In the genomic region with DNA sequence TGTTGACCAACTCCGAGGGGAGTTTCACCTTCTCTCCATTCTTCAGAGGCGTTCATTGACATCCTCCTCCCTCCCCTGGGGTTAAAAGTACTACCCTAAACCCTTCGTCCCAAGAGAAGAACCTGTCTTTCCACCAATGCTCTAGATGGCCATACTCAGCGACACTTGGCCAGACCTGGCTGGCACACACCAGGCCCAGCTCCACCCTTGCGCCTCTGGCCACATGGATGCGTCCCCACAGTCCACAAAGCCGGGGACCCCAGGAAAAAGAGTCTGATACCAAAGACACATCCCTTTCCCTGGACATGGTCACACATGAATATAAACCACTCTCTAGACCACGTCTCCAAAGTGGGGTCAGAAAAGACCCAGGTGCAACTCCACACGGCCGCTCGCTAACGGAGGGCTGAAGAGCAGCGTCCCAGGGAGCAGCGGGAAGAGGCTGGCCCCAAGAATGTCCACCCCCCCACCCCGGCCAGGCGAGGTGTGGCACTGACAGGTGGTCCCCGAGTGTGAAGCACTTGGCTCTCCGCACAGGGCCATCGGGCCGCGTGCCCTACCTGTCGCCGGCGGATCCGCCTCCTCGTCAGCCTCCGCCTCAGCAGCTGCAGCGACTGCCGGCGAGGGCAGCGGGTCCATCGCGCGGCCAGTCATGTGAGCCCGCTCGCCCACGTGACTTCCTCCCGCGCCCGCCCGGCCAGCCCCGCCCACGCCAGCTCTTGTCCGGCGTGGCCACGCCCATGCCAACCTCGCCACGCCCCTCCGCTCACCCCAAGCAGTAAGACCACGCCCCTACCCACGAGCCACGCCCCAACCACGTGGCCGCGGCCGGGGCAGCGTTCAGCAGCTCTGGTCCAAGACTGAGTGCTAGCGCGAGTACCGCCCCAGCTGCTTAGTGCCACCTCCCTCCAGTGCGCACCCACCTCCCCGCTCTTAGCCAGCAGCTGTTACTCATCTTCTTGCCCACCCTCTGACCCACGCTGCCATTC, we compare ENCODE assay signal across 2 mouse cellular contexts.
A peak's percentile ranks its signal among the peaks of the same experiment; 100 is the strongest.
TF ChIP-seq lines count a peak whose summit lies in the region.

TSS of gene Snx8 (minus strand) at position 675 of the 989 bp plus-strand sequence.

TF ChIP-seq in C2C12, 6 proteins besides CTCF, POLR2A, EP300 and RAD21 (continued from another document):
- TF ChIP-seq FOSL1 (IDR thresholded peaks at IDR 0.05; ENCODE audit: insufficient read depth, low read length, poor library complexity, severe bottlenecking) (no peak), USF1 (IDR thresholded peaks at IDR 0.05; ENCODE audit: low read depth) (peak; percentile 81)
TF ChIP-seq in C2C12: peak in this region for 3.

TF ChIP-seq in myocyte, 11 proteins besides CTCF, POLR2A, EP300 and RAD21 (continued from another document):
- TF ChIP-seq MYOD1 (IDR thresholded peaks at IDR 0.05; ENCODE audit: control insufficient read depth in 1 of 3, insufficient read length in 2 of 3, low read depth in 2 of 3), result peak in 2 of 3 experiments; percentile 75 to 93
